Mouse (Mus musculus): ENCODE measurements around the gene Adamts3. TPM values are rescaled to one million over a fixed set of nuclear protein-coding genes. Genes with fewer than 3 reads are reported as not detected.

Adamts3 gene
- polyA plus RNA-seq, 2 experiments: 0.98 to 1.2 TPM

GRCm38 (mm10) chr5:89704264-89704663, 178.9 kb downstream of the Adamts3 start:
- no peaks in the 10 kb centered on the region for H3K4me1 ChIP-seq (replicated peaks; ENCODE audit: control insufficient read depth in 2 of 2, insufficient read depth in 2 of 2, low read length in 1 of 2)
- 43% methylated on average over 1 of the region's 1 CpGs for WGBS (ENCODE audit: insufficient replicate concordance)
- H3K4me3 ChIP-seq (ENCODE audit: insufficient read depth in 1 of 2, low read depth in 2 of 2, low read length in 2 of 2): no peak overlapping the region
- ATAC-seq (ENCODE audit: insufficient read depth): no peak
- no peaks in the 10 kb centered on the region for H3K9me3 ChIP-seq (ENCODE audit: control insufficient read depth, low read length)
- H3K9ac ChIP-seq (replicated peaks): no peak overlapping the region
- no peaks in the 10 kb centered on the region for H3K36me3 ChIP-seq (replicated peaks; ENCODE audit: control insufficient read depth, insufficient read depth, low read depth)
- H3K4me2 ChIP-seq (ENCODE audit: low read depth): no peak overlapping the region
- H3K27me3 ChIP-seq (ENCODE audit: control insufficient read depth, insufficient read depth, low read length): no peaks in the 10 kb centered on the region
- no peak overlapping the region for H3K27ac ChIP-seq
- DNase-seq (ENCODE audit: low read depth in 3 of 3, low spot score in 3 of 3): no peak
- TF ChIP-seq CTCF (IDR thresholded peaks at IDR 0.05; ENCODE audit: low read depth) (no peak), EP300 (IDR thresholded peaks at IDR 0.05; ENCODE audit: low read depth) (no peak)

DNA sequence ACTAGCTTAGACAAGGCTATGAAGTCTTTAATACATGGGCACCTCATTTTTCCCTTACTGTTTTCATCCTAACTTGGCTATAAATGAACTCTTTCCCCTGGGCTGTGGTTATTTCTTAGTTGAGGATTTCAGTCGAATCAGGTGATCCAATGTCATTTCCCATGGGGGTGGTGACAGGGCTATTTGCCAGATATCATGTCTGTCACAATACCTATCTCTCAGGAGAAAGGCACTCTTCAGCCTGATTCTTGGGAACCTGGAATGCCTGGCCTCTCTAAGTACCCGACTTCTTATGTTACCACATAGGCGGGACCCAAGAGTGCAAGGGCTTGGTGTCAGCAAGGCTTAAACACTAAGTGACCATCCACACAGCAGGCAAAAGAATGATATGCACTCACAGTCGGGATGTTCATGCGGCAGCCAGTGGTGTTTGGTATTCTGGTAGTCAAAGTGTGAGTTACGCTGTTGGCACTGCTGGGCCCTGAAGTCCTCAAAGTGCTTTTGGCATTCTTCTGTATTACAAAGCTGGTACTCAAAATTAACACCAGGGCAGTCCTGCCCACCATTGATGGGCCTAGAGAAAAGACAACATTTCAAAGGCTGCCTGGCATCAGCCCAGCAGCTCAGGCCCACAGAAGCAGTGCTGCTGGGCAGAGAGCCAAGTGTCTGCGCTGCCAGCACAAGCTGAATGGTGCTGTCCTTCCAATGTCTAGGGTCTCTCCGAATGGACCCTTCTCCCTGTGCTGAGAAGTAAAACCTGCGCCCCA, 181.7 kb downstream of the Adamts3 start:
- Histone ChIP-seq H3K4me1 (replicated peaks; ENCODE audit: control insufficient read depth in 2 of 2, insufficient read depth in 2 of 2, low read length in 1 of 2) (no peaks in the 10 kb centered on the region), H3K4me3 (ENCODE audit: insufficient read depth in 1 of 2, low read depth in 2 of 2, low read length in 2 of 2) (no peak overlapping the region), H3K9me3 (ENCODE audit: control insufficient read depth, low read length) (no peaks in the 10 kb centered on the region), H3K9ac (replicated peaks) (no peak overlapping the region), H3K4me2 (ENCODE audit: low read depth) (no peak overlapping the region), H3K27me3 (ENCODE audit: control insufficient read depth, insufficient read depth, low read length) (no peaks in the 10 kb centered on the region), H3K27ac (no peak overlapping the region), H3K36me3 (replicated peaks; ENCODE audit: control insufficient read depth, insufficient read depth, low read depth) (no peaks in the 10 kb centered on the region)
- DNase-seq (ENCODE audit: low read depth in 3 of 3, low spot score in 3 of 3) (no peak), ATAC-seq (ENCODE audit: insufficient read depth) (no peak)
- TF ChIP-seq EP300 (IDR thresholded peaks at IDR 0.05; ENCODE audit: low read depth): no peak
- WGBS (ENCODE audit: insufficient replicate concordance): 83% methylated on average over 9 of the region's 9 CpGs

DNA sequence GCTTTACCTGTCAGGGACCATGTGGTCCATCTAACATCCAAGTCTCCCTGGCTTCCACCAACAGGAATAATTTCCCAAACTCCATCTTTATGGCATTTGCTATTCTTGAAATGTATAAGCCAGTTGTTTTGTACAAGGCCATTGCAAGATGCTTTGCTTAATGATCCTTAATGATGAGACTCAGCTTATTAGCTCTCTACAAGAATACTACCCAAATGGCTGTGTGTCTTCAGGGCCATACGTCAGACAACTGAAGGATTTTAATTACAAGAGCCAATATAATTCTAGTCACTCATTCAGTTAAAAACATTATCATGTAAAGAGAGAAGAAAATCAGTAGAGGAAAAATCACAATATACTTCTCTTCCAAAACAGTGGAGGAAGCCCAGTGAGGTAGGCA, 195.3 kb downstream of the Adamts3 start:
- H3K36me3 ChIP-seq (replicated peaks; ENCODE audit: control insufficient read depth, insufficient read depth, low read depth): no peaks in the 10 kb centered on the region
- no peaks in the 10 kb centered on the region for H3K9me3 ChIP-seq (ENCODE audit: control insufficient read depth, low read length)
- DNase-seq (ENCODE audit: low read depth in 3 of 3, low spot score in 3 of 3) (no peak), ATAC-seq (ENCODE audit: insufficient read depth) (no peak)
- H3K4me3 ChIP-seq (ENCODE audit: insufficient read depth in 1 of 2, low read depth in 2 of 2, low read length in 2 of 2): no peak overlapping the region
- H3K27me3 ChIP-seq (ENCODE audit: control insufficient read depth, insufficient read depth, low read length): no peaks in the 10 kb centered on the region
- H3K27ac ChIP-seq: no peak overlapping the region
- no peak overlapping the region for H3K4me2 ChIP-seq (ENCODE audit: low read depth)
- TF ChIP-seq EP300 (IDR thresholded peaks at IDR 0.05; ENCODE audit: low read depth) (no peak), CTCF (IDR thresholded peaks at IDR 0.05; ENCODE audit: low read depth) (no peak)
- H3K9ac ChIP-seq (replicated peaks): no peak overlapping the region
- no peaks in the 10 kb centered on the region for H3K4me1 ChIP-seq (replicated peaks; ENCODE audit: control insufficient read depth in 2 of 2, insufficient read depth in 2 of 2, low read length in 1 of 2)
- WGBS (ENCODE audit: insufficient replicate concordance): 81% methylated on average over 1 of the region's 1 CpGs

GRCm38 (mm10) chr5:89679871-89680536, 203.1 kb downstream of the Adamts3 start:
- Histone ChIP-seq H3K4me3 (ENCODE audit: insufficient read depth in 1 of 2, low read depth in 2 of 2, low read length in 2 of 2) (no peak overlapping the region), H3K27ac (no peak overlapping the region), H3K4me1 (replicated peaks; ENCODE audit: control insufficient read depth in 2 of 2, insufficient read depth in 2 of 2, low read length in 1 of 2) (no peaks in the 10 kb centered on the region), H3K9me3 (ENCODE audit: control insufficient read depth, low read length) (no peaks in the 10 kb centered on the region), H3K9ac (replicated peaks) (no peak overlapping the region), H3K27me3 (ENCODE audit: control insufficient read depth, insufficient read depth, low read length) (no peaks in the 10 kb centered on the region), H3K4me2 (ENCODE audit: low read depth) (no peak overlapping the region), H3K36me3 (replicated peaks; ENCODE audit: control insufficient read depth, insufficient read depth, low read depth) (no peaks in the 10 kb centered on the region)
- ATAC-seq (ENCODE audit: insufficient read depth): no peak
- WGBS (ENCODE audit: insufficient replicate concordance): 51% methylated on average over 5 of the region's 5 CpGs
- TF ChIP-seq EP300 (IDR thresholded peaks at IDR 0.05; ENCODE audit: low read depth): no peak
- TF ChIP-seq CTCF (IDR thresholded peaks at IDR 0.05; ENCODE audit: low read depth): peak; percentile 36; the same call in 1 of the 2 replicates
- DNase-seq (ENCODE audit: low read depth in 3 of 3, low spot score in 3 of 3): peak; percentile 12 to 35 (median 27)

DNA sequence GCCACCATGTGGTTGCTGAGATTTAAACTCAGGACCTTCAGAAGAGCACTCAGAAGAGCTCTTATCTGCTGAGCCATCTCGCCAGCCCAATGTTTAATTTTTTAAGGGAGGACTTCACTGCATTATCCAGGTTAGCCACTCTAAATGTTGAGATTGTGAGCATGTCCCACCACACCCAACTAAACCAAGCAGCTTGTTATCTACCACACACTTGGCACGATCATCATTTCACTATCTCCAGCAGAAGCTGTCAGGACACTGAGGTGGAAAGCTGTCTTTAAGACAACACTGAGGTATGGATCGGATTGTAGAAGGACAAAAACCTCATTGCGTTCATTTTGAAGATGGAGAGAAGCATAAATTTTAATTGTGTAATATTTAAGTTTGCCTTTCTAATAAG, 205.0 kb downstream of the Adamts3 start:
- Histone ChIP-seq H3K27me3 (ENCODE audit: control insufficient read depth, insufficient read depth, low read length) (no peaks in the 10 kb centered on the region), H3K9me3 (ENCODE audit: control insufficient read depth, low read length) (no peaks in the 10 kb centered on the region), H3K27ac (no peak overlapping the region), H3K4me2 (ENCODE audit: low read depth) (no peak overlapping the region), H3K36me3 (replicated peaks; ENCODE audit: control insufficient read depth, insufficient read depth, low read depth) (no peaks in the 10 kb centered on the region), H3K4me1 (replicated peaks; ENCODE audit: control insufficient read depth in 2 of 2, insufficient read depth in 2 of 2, low read length in 1 of 2) (no peaks in the 10 kb centered on the region), H3K4me3 (ENCODE audit: insufficient read depth in 1 of 2, low read depth in 2 of 2, low read length in 2 of 2) (no peak overlapping the region), H3K9ac (replicated peaks) (no peak overlapping the region)
- TF ChIP-seq CTCF (IDR thresholded peaks at IDR 0.05; ENCODE audit: low read depth) (no peak), EP300 (IDR thresholded peaks at IDR 0.05; ENCODE audit: low read depth) (no peak)
- DNase-seq (ENCODE audit: low read depth in 3 of 3, low spot score in 3 of 3) (no peak), ATAC-seq (ENCODE audit: insufficient read depth) (no peak)
- 51% methylated on average over 4 of the region's 4 CpGs for WGBS (ENCODE audit: insufficient replicate concordance)

Data from liver, embryonic 14.5 days (tissue).